Mouse (Mus musculus): ENCODE data around the gene Ccr9.
A peak's percentile ranks its signal among the peaks of the same experiment; 100 is the strongest.

Ccr9 gene

GRCm38 (mm10) chr9:123802896-123803295 is 124.7 kb downstream of the Ccr9 start:
- DNase-seq (ENCODE audit: low spot score in 2 of 2), result no peak

- DNase-seq (ENCODE audit: low spot score in 2 of 2), result no peak
These were observed 127.0 kb downstream of the Ccr9 start for GRCm38 (mm10) chr9:123805241-123805640.

GRCm38 (mm10) chr9:123806267-123806666 is 128.0 kb downstream of the Ccr9 start, which contains the start of gene Cxcr6:
Cxcr6 (plus strand) TSS chr9:123806475.
- DNase-seq (ENCODE audit: low spot score in 2 of 2), result no peak

GRCm38 (mm10) chr9:123808583-123808982 is 130.3 kb downstream of the Ccr9 start:
- DNase-seq (ENCODE audit: low spot score in 2 of 2), result peak; percentile 27 to 38

- no peak for DNase-seq (ENCODE audit: low spot score in 2 of 2)
These were observed 133.6 kb downstream of the Ccr9 start for GRCm38 (mm10) chr9:123811831-123812230.

- DNase-seq (ENCODE audit: low spot score in 2 of 2), result no peak
These were observed 136.1 kb downstream of the Ccr9 start for GRCm38 (mm10) chr9:123814326-123814725.

- DNase-seq (ENCODE audit: low spot score in 2 of 2), result peak; percentile 12 to 14
These were observed 136.6 kb downstream of the Ccr9 start for GRCm38 (mm10) chr9:123814821-123815220.

- DNase-seq (ENCODE audit: low spot score in 2 of 2), result peak in 1 of 2 experiments; percentile 38
These were observed 137.2 kb downstream of the Ccr9 start for GRCm38 (mm10) chr9:123815444-123815843.

- DNase-seq (ENCODE audit: low spot score in 2 of 2), result no peak
These were observed 137.8 kb downstream of the Ccr9 start for GRCm38 (mm10) chr9:123815996-123816395.

GRCm38 (mm10) chr9:123818601-123819000 is 140.4 kb downstream of the Ccr9 start:
- DNase-seq (ENCODE audit: low spot score in 2 of 2), result no peak

GRCm38 (mm10) chr9:123826631-123827030 is 148.4 kb downstream of the Ccr9 start:
- DNase-seq (ENCODE audit: low spot score in 2 of 2), result no peak

- no peak for DNase-seq (ENCODE audit: low spot score in 2 of 2)
These were observed 150.7 kb downstream of the Ccr9 start for GRCm38 (mm10) chr9:123828916-123829315.

All from heart, adult 9 months (tissue).